Mouse (Mus musculus): ENCODE data around the gene Dock10. TPM values are rescaled to one million over a fixed set of nuclear protein-coding genes. Genes with fewer than 3 reads are reported as not detected.

The Dock10 gene
- polyA plus RNA-seq, 1 experiment: 23.4 TPM

DNA sequence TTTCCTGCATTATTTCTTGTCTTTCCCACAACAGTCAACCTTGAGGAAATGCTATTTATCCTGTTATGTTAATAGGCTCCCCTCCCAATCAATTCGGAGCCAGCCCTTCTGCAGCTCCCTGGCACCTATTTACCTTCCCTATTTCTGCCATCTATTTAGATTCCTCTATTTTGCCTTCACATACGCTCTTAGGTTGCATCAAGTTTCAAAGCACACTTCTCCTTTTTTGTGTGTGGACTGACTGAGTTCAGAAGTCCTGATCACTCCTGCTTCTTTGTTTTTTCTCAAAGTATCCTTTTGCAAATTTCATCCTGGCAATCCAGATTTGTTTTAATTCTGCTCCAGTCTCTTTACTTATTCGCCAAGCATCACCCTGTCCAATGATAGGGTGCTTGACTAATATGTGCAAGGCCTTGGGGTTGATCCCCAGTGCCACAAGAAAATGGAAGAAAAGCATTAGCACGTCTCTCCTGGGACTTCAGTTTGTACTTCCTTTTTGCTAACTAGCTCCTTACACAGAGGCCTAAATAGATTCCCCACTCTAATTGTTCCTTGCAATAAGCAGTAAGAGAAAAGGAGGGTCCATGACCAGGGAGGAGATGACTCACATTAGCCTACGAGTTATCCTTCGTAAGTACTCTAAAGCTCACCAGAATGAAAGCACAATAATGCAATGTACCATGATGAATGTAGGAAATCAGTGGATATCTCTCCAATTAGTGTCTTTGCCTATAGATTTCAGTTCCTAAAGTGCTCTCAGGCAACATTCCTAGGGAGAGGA is 98.7 kb downstream of the Dock10 start:
- peaks cover 1% of the 10 kb centered on the region; the same call in 1 of the 2 replicates for H3K4me1 ChIP-seq (ENCODE audit: control insufficient read depth, insufficient read depth, low read length)
- no peak overlapping the region for H3K27ac ChIP-seq (ENCODE audit: control insufficient read depth, insufficient read depth, low read depth, low read length, poor library complexity)
- no peak overlapping the region for H3K4me3 ChIP-seq (replicated peaks; ENCODE audit: control insufficient read depth, low read depth, low read length)
- TF ChIP-seq POLR2A (IDR thresholded peaks at IDR 0.05; ENCODE audit: borderline replicate concordance, control insufficient read depth, low read depth, low read length): no peak
- no peak for TF ChIP-seq CTCF (IDR thresholded peaks at IDR 0.05; ENCODE audit: control insufficient read depth, insufficient read depth, low read length)
- 35% methylated on average over 6 of the region's 6 CpGs for WGBS

- Histone ChIP-seq H3K4me3 (replicated peaks; ENCODE audit: control insufficient read depth, low read depth, low read length) (no peak overlapping the region), H3K27ac (ENCODE audit: control insufficient read depth, insufficient read depth, low read depth, low read length, poor library complexity) (no peak overlapping the region), H3K4me1 (ENCODE audit: control insufficient read depth, insufficient read depth, low read length) (no peaks in the 10 kb centered on the region; the same call in 1 of the 2 replicates)
- 89% methylated on average over 2 of the region's 2 CpGs for WGBS
- TF ChIP-seq POLR2A (IDR thresholded peaks at IDR 0.05; ENCODE audit: borderline replicate concordance, control insufficient read depth, low read depth, low read length): no peak
- no peak for TF ChIP-seq CTCF (IDR thresholded peaks at IDR 0.05; ENCODE audit: control insufficient read depth, insufficient read depth, low read length)
Observed at GRCm38 (mm10) chr1:80656389-80656788, 101.9 kb downstream of the Dock10 start.

- TF ChIP-seq CTCF (IDR thresholded peaks at IDR 0.05; ENCODE audit: control insufficient read depth, insufficient read depth, low read length): no peak
- TF ChIP-seq POLR2A (IDR thresholded peaks at IDR 0.05; ENCODE audit: borderline replicate concordance, control insufficient read depth, low read depth, low read length): no peak
- 72% methylated on average over 1 of the region's 1 CpGs for WGBS
- Histone ChIP-seq H3K4me1 (ENCODE audit: control insufficient read depth, insufficient read depth, low read length) (no peaks in the 10 kb centered on the region; the same call in 1 of the 2 replicates), H3K27ac (ENCODE audit: control insufficient read depth, insufficient read depth, low read depth, low read length, poor library complexity) (no peak overlapping the region), H3K4me3 (replicated peaks; ENCODE audit: control insufficient read depth, low read depth, low read length) (no peak overlapping the region)
Observed at GRCm38 (mm10) chr1:80655854-80656253, 102.5 kb downstream of the Dock10 start.

DNA sequence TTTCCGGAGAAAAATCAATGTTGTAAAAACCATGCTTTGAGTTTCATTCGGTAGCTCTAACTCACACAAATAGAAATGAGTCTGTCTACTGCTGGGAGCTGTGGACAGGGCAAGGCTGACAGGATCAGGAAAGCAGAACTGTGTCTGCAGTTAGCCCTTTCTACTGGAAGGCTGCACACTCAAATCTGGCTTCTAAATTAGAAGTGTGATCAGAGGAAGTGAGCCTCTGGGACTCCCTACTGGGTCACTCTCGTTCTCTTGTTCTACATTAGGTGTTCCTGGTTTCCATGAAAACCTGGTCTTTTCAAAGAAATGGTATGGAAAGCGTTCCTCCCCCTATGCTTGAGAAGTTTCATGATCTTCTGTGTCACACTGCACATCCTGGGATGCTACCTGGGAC is 103.1 kb downstream of the Dock10 start:
- WGBS: 61% methylated on average over 4 of the region's 4 CpGs
- Histone ChIP-seq H3K27ac (ENCODE audit: control insufficient read depth, insufficient read depth, low read depth, low read length, poor library complexity) (no peak overlapping the region), H3K4me1 (ENCODE audit: control insufficient read depth, insufficient read depth, low read length) (no peaks in the 10 kb centered on the region; the same call in 1 of the 2 replicates), H3K4me3 (replicated peaks; ENCODE audit: control insufficient read depth, low read depth, low read length) (no peak overlapping the region)
- TF ChIP-seq CTCF (IDR thresholded peaks at IDR 0.05; ENCODE audit: control insufficient read depth, insufficient read depth, low read length) (no peak), POLR2A (IDR thresholded peaks at IDR 0.05; ENCODE audit: borderline replicate concordance, control insufficient read depth, low read depth, low read length) (no peak)

GRCm38 (mm10) chr1:80654177-80654576 is 104.2 kb downstream of the Dock10 start:
- TF ChIP-seq CTCF (IDR thresholded peaks at IDR 0.05; ENCODE audit: control insufficient read depth, insufficient read depth, low read length) (no peak), POLR2A (IDR thresholded peaks at IDR 0.05; ENCODE audit: borderline replicate concordance, control insufficient read depth, low read depth, low read length) (no peak)
- 58% methylated on average over 1 of the region's 1 CpGs for WGBS
- Histone ChIP-seq H3K27ac (ENCODE audit: control insufficient read depth, insufficient read depth, low read depth, low read length, poor library complexity) (no peak overlapping the region), H3K4me3 (replicated peaks; ENCODE audit: control insufficient read depth, low read depth, low read length) (no peak overlapping the region), H3K4me1 (ENCODE audit: control insufficient read depth, insufficient read depth, low read length) (no peaks in the 10 kb centered on the region; the same call in 1 of the 2 replicates)

- H3K27ac ChIP-seq (ENCODE audit: control insufficient read depth, insufficient read depth, low read depth, low read length, poor library complexity): no peak overlapping the region
- H3K4me3 ChIP-seq (replicated peaks; ENCODE audit: control insufficient read depth, low read depth, low read length): no peak overlapping the region
- no peaks in the 10 kb centered on the region; the same call in 1 of the 2 replicates for H3K4me1 ChIP-seq (ENCODE audit: control insufficient read depth, insufficient read depth, low read length)
- TF ChIP-seq CTCF (IDR thresholded peaks at IDR 0.05; ENCODE audit: control insufficient read depth, insufficient read depth, low read length) (no peak), POLR2A (IDR thresholded peaks at IDR 0.05; ENCODE audit: borderline replicate concordance, control insufficient read depth, low read depth, low read length) (no peak)
Observed at GRCm38 (mm10) chr1:80652803-80653202, 105.5 kb downstream of the Dock10 start.

GRCm38 (mm10) chr1:80652083-80652482 is 106.2 kb downstream of the Dock10 start:
- TF ChIP-seq CTCF (IDR thresholded peaks at IDR 0.05; ENCODE audit: control insufficient read depth, insufficient read depth, low read length) (no peak), POLR2A (IDR thresholded peaks at IDR 0.05; ENCODE audit: borderline replicate concordance, control insufficient read depth, low read depth, low read length) (no peak)
- Histone ChIP-seq H3K4me3 (replicated peaks; ENCODE audit: control insufficient read depth, low read depth, low read length) (no peak overlapping the region), H3K4me1 (ENCODE audit: control insufficient read depth, insufficient read depth, low read length) (no peaks in the 10 kb centered on the region; the same call in 1 of the 2 replicates), H3K27ac (ENCODE audit: control insufficient read depth, insufficient read depth, low read depth, low read length, poor library complexity) (no peak overlapping the region)
- 83% methylated on average over 2 of the region's 2 CpGs for WGBS

- Histone ChIP-seq H3K4me1 (ENCODE audit: control insufficient read depth, insufficient read depth, low read length) (no peaks in the 10 kb centered on the region; the same call in 1 of the 2 replicates), H3K4me3 (replicated peaks; ENCODE audit: control insufficient read depth, low read depth, low read length) (no peak overlapping the region), H3K27ac (ENCODE audit: control insufficient read depth, insufficient read depth, low read depth, low read length, poor library complexity) (no peak overlapping the region)
- WGBS: 9% methylated on average over 3 of the region's 3 CpGs
- TF ChIP-seq CTCF (IDR thresholded peaks at IDR 0.05; ENCODE audit: control insufficient read depth, insufficient read depth, low read length) (no peak), POLR2A (IDR thresholded peaks at IDR 0.05; ENCODE audit: borderline replicate concordance, control insufficient read depth, low read depth, low read length) (no peak)
Observed at GRCm38 (mm10) chr1:80646602-80647001, 111.7 kb downstream of the Dock10 start.
